Mouse (Mus musculus) erythroblast, adult 5-6 weeks (primary cell): ENCODE data around the gene Slc50a1. TPM values are rescaled to one million over a fixed set of nuclear protein-coding genes. Genes with fewer than 3 reads are reported as not detected.

Experiments used
- ATAC-seq: replicated peaks from 2 replicates; pipeline ENCODE4 v1.8.0; 2016; ENCODE audit warnings: moderate number of reproducible peaks, mild to moderate bottlenecking, moderate TSS enrichment, inconsistent platforms; ENCODE audit not compliant: poor library complexity, low FRiP score, severe bottlenecking
- total RNA-seq, 2 experiments: library from RNA; stranded (forward) in 1 of 2; stranded (reverse) in 1 of 2; fragments of 150-400 nt in 1 of 2; fragments of 200-764, 138-1000 nt in 1 of 2; gene quantifications; 2 replicates each; pipeline versions ENCODE4 v1.2.3 to v1.2.4; 2015 to 2017; ENCODE audit warnings: low replicate concordance in 2 of 2

Gene Slc50a1
- total RNA-seq, 2 experiments from 2014 or later, result 11.5 to 12.9 TPM

DNA sequence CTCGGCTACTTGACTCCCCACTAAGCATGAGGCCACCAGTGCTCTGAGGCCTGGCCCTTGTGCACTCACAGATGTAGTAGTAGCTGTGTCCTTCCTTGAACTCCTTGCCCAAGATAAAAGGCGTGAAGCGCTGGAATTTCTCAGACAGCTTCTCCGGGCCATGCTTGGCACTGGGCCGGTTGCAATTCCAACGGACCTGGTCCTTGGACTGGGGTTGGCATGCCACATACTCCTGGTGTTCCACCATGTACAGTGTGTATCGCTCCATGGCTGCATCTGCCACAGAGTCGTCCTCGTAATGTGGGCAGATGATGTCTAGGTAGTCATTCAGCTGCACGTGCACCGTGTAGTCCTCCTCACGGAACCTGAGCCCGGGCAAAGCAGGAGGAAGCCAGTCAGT, 5.7 kb upstream of the Slc50a1 start:
- no peak for ATAC-seq

- no peak for ATAC-seq
These were observed 1.4 kb upstream of the Slc50a1 start for GRCm38 (mm10) chr3:89271760-89272159.

GRCm38 (mm10) chr3:89270891-89271290, 521 bp upstream of the Slc50a1 start:
- no peak for ATAC-seq

DNA sequence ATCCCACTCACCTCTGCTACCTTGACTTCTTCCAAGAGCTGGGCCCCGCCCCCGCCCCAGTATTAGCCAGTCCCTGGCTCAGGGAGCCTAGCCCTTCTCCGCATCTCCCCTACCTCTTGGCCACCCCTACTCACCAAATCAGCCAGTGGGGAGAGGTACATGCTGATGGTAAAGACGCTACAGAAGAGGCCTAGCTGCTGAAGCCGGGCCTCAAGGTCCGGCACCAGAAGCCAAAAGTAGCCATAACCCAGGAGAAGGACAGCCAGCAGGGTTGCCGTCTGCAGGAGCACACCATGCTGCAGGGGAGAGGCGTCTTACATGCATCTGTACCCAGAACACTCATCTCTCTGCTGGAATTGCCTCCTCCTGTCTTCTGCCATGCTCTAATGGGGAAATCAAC, 1.5 kb downstream of the Slc50a1 start:
- no peak for ATAC-seq

DNA sequence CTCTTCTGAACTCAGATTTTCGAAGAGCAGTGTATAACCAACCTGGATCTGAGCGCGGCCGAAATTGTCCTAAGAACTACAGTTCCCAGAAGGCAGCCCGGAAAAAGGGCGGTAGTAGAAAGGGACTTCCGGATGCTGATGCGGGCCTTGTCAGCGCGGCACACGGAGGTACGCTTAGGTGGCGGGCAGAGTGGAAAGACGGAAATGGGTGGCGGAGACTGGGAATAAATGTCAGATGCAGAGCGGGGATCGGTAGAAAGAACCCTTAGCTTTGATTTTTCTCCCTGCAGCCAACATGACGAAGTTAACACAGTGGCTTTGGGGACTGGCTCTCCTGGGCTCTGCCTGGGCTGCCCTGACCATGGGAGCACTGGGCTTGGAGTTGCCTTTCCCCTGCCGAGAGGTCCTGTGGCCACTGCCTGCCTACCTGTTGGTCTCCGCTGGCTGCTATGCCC, 3.9 kb downstream of the Slc50a1 start:
- ATAC-seq, result peak; percentile 85

- ATAC-seq, result no peak
These were observed 8.0 kb downstream of the Slc50a1 start for GRCm38 (mm10) chr3:89262417-89262816.

- ATAC-seq, result no peak
These were observed 10.2 kb downstream of the Slc50a1 start for GRCm38 (mm10) chr3:89260211-89260610.

GRCm38 (mm10) chr3:89259076-89259475, 11.3 kb downstream of the Slc50a1 start, which contains the start of gene Dpm3:
Gene Dpm3 (plus strand): TSS chr3:89259358.
- no peak for ATAC-seq

- no peak for ATAC-seq
These were observed 14.2 kb downstream of the Slc50a1 start for GRCm38 (mm10) chr3:89256177-89256576.

GRCm38 (mm10) chr3:89254994-89255393, 15.4 kb downstream of the Slc50a1 start:
- no peak for ATAC-seq

DNA sequence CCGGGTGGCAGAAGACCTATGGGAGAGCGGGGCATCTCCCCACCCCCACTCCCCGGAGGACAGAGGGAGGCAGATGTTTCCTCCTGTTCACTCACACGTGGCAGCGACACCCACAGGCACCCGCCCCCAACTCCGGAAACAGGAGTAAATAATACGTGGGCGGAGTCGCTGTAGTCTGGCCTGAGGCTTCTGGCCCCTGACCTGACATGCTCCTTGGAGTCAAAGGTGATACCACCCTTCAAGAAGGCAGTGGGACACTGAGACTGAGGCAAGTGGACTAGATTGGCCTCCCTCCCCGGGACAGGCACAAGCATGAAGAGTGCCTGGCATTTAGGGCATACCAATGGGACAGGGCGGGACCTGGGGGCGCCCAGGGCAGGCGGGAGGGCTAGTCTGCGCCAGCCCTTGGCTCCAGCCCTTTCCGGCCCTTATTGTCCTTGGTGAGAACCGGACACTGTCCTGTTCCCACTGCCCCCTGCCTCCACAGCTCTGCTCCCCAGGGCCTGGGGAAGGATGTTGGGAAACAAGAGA, 18.9 kb downstream of the Slc50a1 start:
- ATAC-seq, result no peak

DNA sequence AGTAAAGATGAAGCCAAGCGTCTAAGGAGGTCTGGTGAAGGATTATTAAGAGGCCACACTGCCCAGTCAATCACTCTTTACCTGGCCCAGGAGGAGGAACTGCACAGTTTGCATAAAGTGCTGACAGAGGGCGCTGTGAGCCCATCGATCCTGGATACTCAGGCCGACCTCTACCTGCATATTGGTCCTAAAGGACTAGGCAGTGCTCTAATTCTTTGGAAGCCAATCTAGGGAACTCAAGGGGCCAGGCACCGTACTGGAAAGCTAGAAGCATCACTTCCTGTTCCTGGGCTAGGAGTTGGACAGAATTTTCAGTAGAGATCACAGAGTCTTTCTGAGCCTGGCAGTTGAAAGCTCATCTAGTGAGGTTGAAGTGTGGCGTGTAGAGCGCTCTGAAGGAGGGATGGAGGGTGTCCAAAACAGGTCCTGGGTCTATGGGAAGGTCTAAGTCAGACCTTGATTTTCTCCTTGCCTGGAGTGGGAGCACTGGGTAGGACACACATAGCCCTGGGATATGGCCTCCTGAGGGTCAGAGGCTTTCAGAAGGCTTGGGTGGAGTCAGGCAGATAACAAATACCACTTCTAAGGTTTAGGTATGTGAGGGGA, 19.8 kb downstream of the Slc50a1 start:
- no peak for ATAC-seq

GRCm38 (mm10) chr3:89247466-89247865, 22.9 kb downstream of the Slc50a1 start:
- no peak for ATAC-seq

GRCm38 (mm10) chr3:89246261-89247100, 23.9 kb downstream of the Slc50a1 start, which contains the start of gene Trim46:
Gene Trim46 (minus strand): TSS chr3:89246309.
- ATAC-seq, result peak; percentile 89

DNA sequence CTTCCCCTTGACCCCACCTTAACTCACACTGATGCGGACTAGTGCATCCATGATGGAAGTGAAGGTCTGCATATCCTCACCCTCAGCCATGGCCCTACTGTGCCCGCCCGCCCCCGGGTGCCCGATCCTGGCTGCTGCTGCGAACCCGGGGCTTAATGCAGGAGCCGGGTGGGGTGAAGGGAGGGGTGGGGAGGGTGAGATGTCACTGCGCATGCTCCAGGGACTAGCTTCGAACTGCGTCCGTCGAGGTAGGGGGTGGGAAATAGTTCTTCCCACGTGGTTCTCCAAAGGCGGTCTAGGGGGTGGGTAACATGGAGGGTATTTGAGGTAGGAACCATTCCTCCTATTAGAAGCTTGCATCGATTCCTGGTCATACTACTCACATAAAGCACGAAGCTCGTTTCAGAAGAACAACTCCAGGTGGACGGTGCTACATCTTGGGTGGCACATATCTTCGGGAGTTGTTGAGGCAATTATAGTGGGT, 24.6 kb downstream of the Slc50a1 start, which contains the start of gene Krtcap2:
Krtcap2 (plus strand) TSS at position 279 of the 484 bp plus-strand sequence.
- ATAC-seq, result no peak

- ATAC-seq, result no peak
These were observed 25.2 kb downstream of the Slc50a1 start for GRCm38 (mm10) chr3:89244982-89245687.

GRCm38 (mm10) chr3:89244158-89244981, 26.0 kb downstream of the Slc50a1 start:
- ATAC-seq, result no peak

DNA sequence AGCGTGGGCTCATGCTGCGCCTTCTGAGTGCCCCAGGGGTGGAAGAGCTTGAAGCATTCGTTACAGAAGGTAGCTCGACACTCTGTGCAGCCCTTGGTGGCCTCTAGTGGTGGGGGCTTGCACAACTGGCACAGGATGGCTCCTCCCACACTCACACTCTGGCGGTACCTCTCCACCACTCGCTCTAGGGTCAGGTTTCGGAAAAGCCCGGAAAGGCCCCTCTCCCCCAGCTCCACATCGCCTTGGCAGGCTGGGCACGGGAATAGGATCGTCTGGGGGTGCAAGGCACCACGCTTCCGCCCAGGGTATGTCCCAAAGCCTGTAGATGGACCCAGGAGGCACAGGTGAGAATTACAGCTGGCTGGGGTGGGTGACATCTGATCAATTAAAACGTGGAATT, 26.8 kb downstream of the Slc50a1 start:
- no peak for ATAC-seq

DNA sequence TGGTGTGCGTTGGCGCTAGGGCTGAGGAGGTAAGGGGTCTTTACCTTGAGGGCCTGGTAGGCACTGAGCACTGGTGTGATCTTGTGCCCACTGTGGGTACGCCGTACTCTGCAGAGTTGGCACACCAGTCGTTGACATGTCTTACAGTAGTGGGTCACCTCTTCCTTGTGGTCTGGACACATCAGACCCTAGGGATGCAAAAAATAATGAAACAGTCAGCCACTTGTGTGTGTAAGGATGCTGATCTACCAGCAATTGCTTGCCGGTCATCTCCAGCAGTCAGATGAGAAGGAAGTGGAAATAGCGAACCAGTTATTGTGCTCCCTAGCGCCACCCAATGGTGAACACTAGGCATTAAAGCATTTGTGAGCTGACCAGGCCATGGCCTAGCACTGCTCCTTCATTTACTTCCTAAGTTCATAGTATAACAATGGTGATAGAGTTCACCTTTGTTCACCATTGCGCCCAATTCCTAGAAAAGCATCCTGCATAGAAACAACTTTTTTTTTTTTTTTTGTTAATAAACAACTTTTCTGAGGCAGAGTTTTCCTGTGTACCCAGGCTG, 28.0 kb downstream of the Slc50a1 start:
- ATAC-seq, result no peak
